ENCODE assay signal across 32 mouse cellular contexts in genomic region chr4:152344651-152345050, GRCm38 (mm10). TPM values are rescaled to one million over a fixed set of nuclear protein-coding genes. Genes with fewer than 3 reads are reported as not detected.
DNase-seq lines count a peak whose midpoint lies in the region; ATAC-seq and TF ChIP-seq lines count a peak whose summit lies in the region.
"Had no signal": no experiment of that assay in that cellular context is flagged by ENCODE, and none has a peak within 500 bp of the region (broad histone marks: within the 10 kb centered on the region; RNA-seq: fewer than 3 reads in every experiment).

No protein-coding gene starts in this region.

- in situ Hi-C loops in Patski (cut with MboI; ENCODE audit: low pct_unique_long_range_greater_than_20kb), result loop anchor here (5.0 kb wide), 1 partner anchor 73 kb away; no protein-coding TSS in a partner anchor

- CTCF ChIA-PET in Patski (lab: Charles Lee), result interaction anchor here (0.8 to 2.9 kb wide), 11 partner anchors 9 to 90 kb away, joined by 3 to 17 read pairs (median 5); no protein-coding TSS in a partner anchor

- no peak for TF ChIP-seq CTCF in layer of hippocampus, adult 2 months (conservative IDR thresholded peaks at IDR 0.05)
- TF ChIP-seq CTCF in midbrain, postnatal 0 days (IDR thresholded peaks at IDR 0.05), result no peak
- TF ChIP-seq CTCF in Patski (IDR thresholded peaks at IDR 0.05), result no peak

- ATAC-seq in midbrain, postnatal 0 days (ENCODE audit: low FRiP score), result no peak
- no peak for ATAC-seq in midbrain, embryonic 15.5 days (replicated peaks)
- peak; percentile 26 for ATAC-seq in Patski
- ATAC-seq in megakaryocyte progenitor cell, adult 5-6 weeks (replicated peaks; ENCODE audit: poor library complexity), result 0 out of 2 replicates have a peak, but pooled peaks have one; percentile 9
- ATAC-seq in hindbrain, embryonic 13.5 days (ENCODE audit: low FRiP score), result no peak

- POLR2A ChIA-PET in Patski (lab: Charles Lee), result interaction anchor here (1.1 kb wide), 1 partner anchor 12 kb away, joined by 5 read pairs; no protein-coding TSS in a partner anchor

- H3K27ac ChIP-seq in layer of hippocampus, adult 2 months, result peak overlapping the region; percentile 75; the same call in 1 of the 2 replicates
- H3K27ac ChIP-seq in midbrain, postnatal 0 days (ENCODE audit: low read depth, low read length), result no peak overlapping the region
- no peak overlapping the region for H3K27ac ChIP-seq in midbrain, embryonic 15.5 days
- H3K27ac ChIP-seq in hindbrain, embryonic 13.5 days, result no peak overlapping the region
- H3K27ac ChIP-seq: embryonic facial prominence, embryonic 13.5 days; forebrain, embryonic 12.5 days; gastrocnemius, adult 2 months; heart, embryonic 15.5 days; hindbrain, embryonic 15.5 days; kidney, embryonic 15.5 days; liver, embryonic 15.5 days; neural tube, embryonic 15.5 days; stomach, embryonic 15.5 days had no signal

- DNase-seq in layer of hippocampus, adult 2 months (ENCODE audit: low spot score in 2 of 2), result no peak
- DNase-seq in layer of hippocampus, adult 11-12 months (ENCODE audit: low spot score), result no peak
- no peak for DNase-seq in midbrain, postnatal 0 days (ENCODE audit: low spot score)
- no peak for DNase-seq in Patski (ENCODE audit: low read depth, low spot score)
- DNase-seq in adrenal gland, postnatal 10 days, result no peak
- DNase-seq: cerebellum, adult 2 months; embryo, embryonic 11 days; midbrain, embryonic 14.5 days; thymus, adult 2 months; thymus, postnatal 4 days had no signal

- peaks cover 5% of the 10 kb centered on the region; the same call in 1 of the 2 replicates for H3K36me3 ChIP-seq in midbrain, postnatal 0 days (ENCODE audit: insufficient read depth, low read length)
- no peaks in the 10 kb centered on the region for H3K36me3 ChIP-seq in midbrain, embryonic 15.5 days (replicated peaks)
- no peaks in the 10 kb centered on the region for H3K36me3 ChIP-seq in hindbrain, embryonic 13.5 days
- H3K36me3 ChIP-seq: embryonic facial prominence, embryonic 13.5 days; forebrain, embryonic 12.5 days; heart, embryonic 15.5 days; hindbrain, embryonic 15.5 days; kidney, embryonic 15.5 days; liver, embryonic 15.5 days; neural tube, embryonic 15.5 days; stomach, embryonic 15.5 days had no signal

- H3K4me1 ChIP-seq in midbrain, postnatal 0 days (ENCODE audit: insufficient read depth, low read length), result peaks cover 31% of the 10 kb centered on the region
- peaks cover 57% of the 10 kb centered on the region for H3K4me1 ChIP-seq in midbrain, embryonic 15.5 days
- H3K4me1 ChIP-seq in hindbrain, embryonic 13.5 days (replicated peaks), result peaks cover 55% of the 10 kb centered on the region

- 0 out of 2 replicates have a peak overlapping the region, but pooled peaks have one; percentile 15 for H3K4me2 ChIP-seq in midbrain, postnatal 0 days (ENCODE audit: low read depth, low read length, poor library complexity, severe bottlenecking)
- no peak overlapping the region for H3K4me2 ChIP-seq in midbrain, embryonic 15.5 days
- H3K4me2 ChIP-seq in hindbrain, embryonic 13.5 days, result no peak overlapping the region
- H3K4me2 ChIP-seq: embryonic facial prominence, embryonic 13.5 days; forebrain, embryonic 12.5 days; heart, embryonic 15.5 days; hindbrain, embryonic 15.5 days; kidney, embryonic 15.5 days; liver, embryonic 15.5 days; neural tube, embryonic 15.5 days; stomach, embryonic 15.5 days had no signal

- 0 out of 2 replicates have a peak overlapping the region, but pooled peaks have one; percentile 13 for H3K9ac ChIP-seq in midbrain, postnatal 0 days (replicated peaks; ENCODE audit: low read length, poor library complexity, severe bottlenecking)
- H3K9ac ChIP-seq in midbrain, embryonic 15.5 days, result no peak overlapping the region
- no peak overlapping the region for H3K9ac ChIP-seq in hindbrain, embryonic 13.5 days
- H3K9ac ChIP-seq: forebrain, embryonic 12.5 days; heart, embryonic 15.5 days; hindbrain, embryonic 15.5 days; kidney, embryonic 15.5 days; liver, embryonic 15.5 days; neural tube, embryonic 15.5 days; stomach, embryonic 15.5 days had no signal

- WGBS in midbrain, postnatal 0 days, result 56% methylated on average over 7 of the region's 7 CpGs
- 64% methylated on average over 7 of the region's 7 CpGs for WGBS in midbrain, embryonic 15.5 days
- 60% methylated on average over 7 of the region's 7 CpGs for WGBS in hindbrain, embryonic 13.5 days

- H3K9me3 ChIP-seq in midbrain, postnatal 0 days (ENCODE audit: low read length), result no peaks in the 10 kb centered on the region
- H3K9me3 ChIP-seq in midbrain, embryonic 15.5 days, result no peaks in the 10 kb centered on the region
- no peaks in the 10 kb centered on the region for H3K9me3 ChIP-seq in hindbrain, embryonic 13.5 days
- H3K9me3 ChIP-seq: embryonic facial prominence, embryonic 13.5 days; forebrain, embryonic 12.5 days; heart, embryonic 15.5 days; hindbrain, embryonic 15.5 days; kidney, embryonic 15.5 days; liver, embryonic 15.5 days; neural tube, embryonic 15.5 days; stomach, embryonic 15.5 days had no signal

- no peak overlapping the region for H3K4me3 ChIP-seq in layer of hippocampus, adult 2 months
- no peak overlapping the region for H3K4me3 ChIP-seq in midbrain, postnatal 0 days (ENCODE audit: low read depth, low read length)
- H3K4me3 ChIP-seq in midbrain, embryonic 15.5 days, result no peak overlapping the region
- no peak overlapping the region for H3K4me3 ChIP-seq in hindbrain, embryonic 13.5 days
- H3K4me3 ChIP-seq: embryonic facial prominence, embryonic 13.5 days; erythroblast, embryonic 14.5 days; forebrain, embryonic 12.5 days; gastrocnemius, adult 2 months; heart, embryonic 15.5 days; hindbrain, embryonic 15.5 days; kidney, embryonic 15.5 days; liver, embryonic 15.5 days; neural tube, embryonic 15.5 days; stomach, embryonic 15.5 days had no signal

- no peaks in the 10 kb centered on the region for H3K27me3 ChIP-seq in midbrain, postnatal 0 days (ENCODE audit: insufficient read depth, low read length)
- H3K27me3 ChIP-seq in midbrain, embryonic 15.5 days (replicated peaks), result peaks cover 8% of the 10 kb centered on the region
- H3K27me3 ChIP-seq in Patski, result no peaks in the 10 kb centered on the region
- H3K27me3 ChIP-seq in hindbrain, embryonic 13.5 days, result peaks cover 44% of the 10 kb centered on the region
- H3K27me3 ChIP-seq: hindbrain, embryonic 15.5 days had no signal

RNA-seq across cellular contexts. Expression of gene Chd5, which starts 6.2 kb away (rescaled TPM):
- total RNA-seq in layer of hippocampus, adult 2 months (2021), result 100 to 1,000 TPM; 118 to 121 TPM
- 95.0 and 98.6 TPM in 2 replicates for total RNA-seq in midbrain, postnatal 0 days (2014; rRNA removed)
- 77.6 and 107 TPM in 2 replicates for polyA plus RNA-seq in midbrain, postnatal 0 days (2015; fragmentation: Nextera tagmentation; extraction: Ambion mirVana)
- 57.0 and 65.0 TPM in 2 replicates for polyA plus RNA-seq in midbrain, embryonic 15.5 days (2015; fragmentation: Nextera tagmentation; extraction: Ambion mirVana)
- 0.96 TPM for polyA plus RNA-seq in Patski (2021)
- not detected in 2 replicates for total RNA-seq in megakaryocyte progenitor cell, adult 5-6 weeks (2015)
- total RNA-seq in megakaryocyte progenitor cell, adult 5-6 weeks (2017), result 0.07 and 0.08 TPM in 2 replicates
- 38.7 and 38.9 TPM in 2 replicates for polyA plus RNA-seq in hindbrain, embryonic 13.5 days (2015; fragmentation: Nextera tagmentation; extraction: Ambion mirVana)
- total RNA-seq in adrenal gland, postnatal 10 days (2021), result 1 to 10 TPM; 8.8 TPM
- total RNA-seq: megakaryocyte-erythroid progenitor cell, adult 5-6 weeks had no signal

RNA-seq across cellular contexts. Expression of gene Rpl22, which starts 19.1 kb away (rescaled TPM):
- total RNA-seq in layer of hippocampus, adult 2 months (2021), result 100 to 1,000 TPM; 186 to 202 TPM
- 177 and 203 TPM in 2 replicates for total RNA-seq in midbrain, postnatal 0 days (2014; rRNA removed)
- polyA plus RNA-seq in midbrain, postnatal 0 days (2015; fragmentation: Nextera tagmentation; extraction: Ambion mirVana), result 125 and 148 TPM in 2 replicates
- 127 and 133 TPM in 2 replicates for polyA plus RNA-seq in midbrain, embryonic 15.5 days (2015; fragmentation: Nextera tagmentation; extraction: Ambion mirVana)
- 562 TPM for polyA plus RNA-seq in Patski (2021)
- total RNA-seq in megakaryocyte progenitor cell, adult 5-6 weeks (2015), result 1,636 and 1,708 TPM in 2 replicates
- total RNA-seq in megakaryocyte progenitor cell, adult 5-6 weeks (2017), result 3,182 and 3,570 TPM in 2 replicates
- 205 and 218 TPM in 2 replicates for polyA plus RNA-seq in hindbrain, embryonic 13.5 days (2015; fragmentation: Nextera tagmentation; extraction: Ambion mirVana)
- 100 to 1,000 TPM; 484 to 487 TPM for total RNA-seq in adrenal gland, postnatal 10 days (2021)

RNA-seq across cellular contexts. Expression of gene Rnf207, which starts 25.9 kb away (rescaled TPM):
- total RNA-seq in layer of hippocampus, adult 2 months (2021), result 1 to 10 TPM; 6.5 to 7.7 TPM
- total RNA-seq in midbrain, postnatal 0 days (2014; rRNA removed), result 7.6 and 15.2 TPM in 2 replicates
- 7.2 and 8.8 TPM in 2 replicates for polyA plus RNA-seq in midbrain, postnatal 0 days (2015; fragmentation: Nextera tagmentation; extraction: Ambion mirVana)
- polyA plus RNA-seq in midbrain, embryonic 15.5 days (2015; fragmentation: Nextera tagmentation; extraction: Ambion mirVana), result 8.0 and 8.6 TPM in 2 replicates
- 0.17 TPM for polyA plus RNA-seq in Patski (2021)
- total RNA-seq in megakaryocyte progenitor cell, adult 5-6 weeks (2015), result 0.12 TPM in 1 of 2 replicates, not detected in the other
- total RNA-seq in megakaryocyte progenitor cell, adult 5-6 weeks (2017), result not detected in 2 replicates
- polyA plus RNA-seq in hindbrain, embryonic 13.5 days (2015; fragmentation: Nextera tagmentation; extraction: Ambion mirVana), result 5.2 and 7.7 TPM in 2 replicates
- under 1 TPM in 1 of 2 experiments, not detected in 1; 0.70 TPM for total RNA-seq in adrenal gland, postnatal 10 days (2021)
- total RNA-seq: gastrocnemius, adult 2 months; megakaryocyte-erythroid progenitor cell, adult 5-6 weeks had no signal

RNA-seq across cellular contexts. Expression of gene Icmt, which starts 47.6 kb away (rescaled TPM):
- total RNA-seq in layer of hippocampus, adult 2 months (2021), result 10 to 100 TPM; 42.3 to 43.0 TPM
- 34.6 and 38.9 TPM in 2 replicates for total RNA-seq in midbrain, postnatal 0 days (2014; rRNA removed)
- 15.7 and 17.9 TPM in 2 replicates for polyA plus RNA-seq in midbrain, postnatal 0 days (2015; fragmentation: Nextera tagmentation; extraction: Ambion mirVana)
- 20.4 and 24.5 TPM in 2 replicates for polyA plus RNA-seq in midbrain, embryonic 15.5 days (2015; fragmentation: Nextera tagmentation; extraction: Ambion mirVana)
- 42.2 TPM for polyA plus RNA-seq in Patski (2021)
- total RNA-seq in megakaryocyte progenitor cell, adult 5-6 weeks (2015), result 7.9 and 12.1 TPM in 2 replicates
- total RNA-seq in megakaryocyte progenitor cell, adult 5-6 weeks (2017), result 11.5 and 14.8 TPM in 2 replicates
- 17.2 and 18.4 TPM in 2 replicates for polyA plus RNA-seq in hindbrain, embryonic 13.5 days (2015; fragmentation: Nextera tagmentation; extraction: Ambion mirVana)
- total RNA-seq in adrenal gland, postnatal 10 days (2021), result 10 to 100 TPM; 30.4 to 31.6 TPM

RNA-seq across cellular contexts. Expression of gene Hes3, which starts 53.2 kb away (rescaled TPM):
- not detected for total RNA-seq in layer of hippocampus, adult 2 months (2021)
- not detected in 2 replicates for total RNA-seq in midbrain, postnatal 0 days (2014; rRNA removed)
- 0.19 and 0.36 TPM in 2 replicates for polyA plus RNA-seq in midbrain, postnatal 0 days (2015; fragmentation: Nextera tagmentation; extraction: Ambion mirVana)
- 0.67 and 0.69 TPM in 2 replicates for polyA plus RNA-seq in midbrain, embryonic 15.5 days (2015; fragmentation: Nextera tagmentation; extraction: Ambion mirVana)
- 0.12 TPM for polyA plus RNA-seq in Patski (2021)
- not detected in 2 replicates for total RNA-seq in megakaryocyte progenitor cell, adult 5-6 weeks (2015)
- not detected in 2 replicates for total RNA-seq in megakaryocyte progenitor cell, adult 5-6 weeks (2017)
- polyA plus RNA-seq in hindbrain, embryonic 13.5 days (2015; fragmentation: Nextera tagmentation; extraction: Ambion mirVana), result 0.38 and 0.79 TPM in 2 replicates
- not detected for total RNA-seq in adrenal gland, postnatal 10 days (2021)
- total RNA-seq: adrenal gland, adult 18-20 months; gastrocnemius, adult 2 months; gastrocnemius, postnatal 4 days; heart, postnatal 4 days; layer of hippocampus, postnatal 14 days; megakaryocyte-erythroid progenitor cell, adult 5-6 weeks had no signal
- polyA plus RNA-seq: embryonic facial prominence, embryonic 13.5 days; erythroblast, embryonic 14.5 days; heart, embryonic 15.5 days; intestine, embryonic 14.5 days; kidney, embryonic 15.5 days; large intestine, adult 2 months; limb, embryonic 11.5 days; liver, embryonic 15.5 days; lung, embryonic 16.5 days; stomach, embryonic 15.5 days had no signal

Comparison
In these comparisons a context has a peak if more than half of its experiments do, and no peak if none do; other contexts are left out.
1. ATAC-seq: peak in Patski (single experiment) and megakaryocyte progenitor cell, adult 5-6 weeks (single experiment); none in midbrain, postnatal 0 days (single experiment), midbrain, embryonic 15.5 days (single experiment) and hindbrain, embryonic 13.5 days (single experiment).
2. RNA of gene Chd5, which starts 6.2 kb away (total RNA-seq): 118 to 121 TPM in layer of hippocampus, adult 2 months, 95.0 to 98.6 TPM in midbrain, postnatal 0 days and 8.8 TPM in adrenal gland, postnatal 10 days; 0.07 to 0.08 TPM in megakaryocyte progenitor cell, adult 5-6 weeks; every median in the first group is over 4 times any median in the second.